Mouse (Mus musculus): ENCODE measurements around the gene Itpkb.

The Itpkb gene

GRCm38 (mm10) chr1:180330145-180330706 is at the start of gene Itpkb:
Gene Itpkb, plus strand, starts transcription at chr1:180330485.
- DNase-seq, result peak; percentile 79 to 83

DNA sequence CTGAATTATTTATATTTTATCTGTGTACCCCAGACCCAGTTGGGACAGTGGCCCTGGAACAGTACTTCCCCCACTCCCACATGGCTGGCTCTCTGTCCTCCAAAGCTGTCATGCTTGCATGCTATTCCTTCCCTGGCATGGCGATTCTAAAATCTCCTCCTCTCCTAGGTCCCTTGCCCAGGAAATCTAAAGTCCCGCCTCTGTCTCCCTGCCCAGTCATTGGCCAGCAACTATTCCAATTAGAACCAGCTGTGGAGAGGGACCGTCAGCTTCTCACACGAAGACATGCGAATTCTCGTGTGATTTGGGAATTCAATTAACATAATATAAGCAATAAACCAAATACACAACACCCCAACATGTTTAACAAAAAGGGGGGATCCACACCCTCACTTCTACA is 47.7 kb upstream of the Itpkb start:
- DNase-seq, result no peak

GRCm38 (mm10) chr1:180283813-180284768 is 46.2 kb upstream of the Itpkb start:
- DNase-seq, result no peak

DNA sequence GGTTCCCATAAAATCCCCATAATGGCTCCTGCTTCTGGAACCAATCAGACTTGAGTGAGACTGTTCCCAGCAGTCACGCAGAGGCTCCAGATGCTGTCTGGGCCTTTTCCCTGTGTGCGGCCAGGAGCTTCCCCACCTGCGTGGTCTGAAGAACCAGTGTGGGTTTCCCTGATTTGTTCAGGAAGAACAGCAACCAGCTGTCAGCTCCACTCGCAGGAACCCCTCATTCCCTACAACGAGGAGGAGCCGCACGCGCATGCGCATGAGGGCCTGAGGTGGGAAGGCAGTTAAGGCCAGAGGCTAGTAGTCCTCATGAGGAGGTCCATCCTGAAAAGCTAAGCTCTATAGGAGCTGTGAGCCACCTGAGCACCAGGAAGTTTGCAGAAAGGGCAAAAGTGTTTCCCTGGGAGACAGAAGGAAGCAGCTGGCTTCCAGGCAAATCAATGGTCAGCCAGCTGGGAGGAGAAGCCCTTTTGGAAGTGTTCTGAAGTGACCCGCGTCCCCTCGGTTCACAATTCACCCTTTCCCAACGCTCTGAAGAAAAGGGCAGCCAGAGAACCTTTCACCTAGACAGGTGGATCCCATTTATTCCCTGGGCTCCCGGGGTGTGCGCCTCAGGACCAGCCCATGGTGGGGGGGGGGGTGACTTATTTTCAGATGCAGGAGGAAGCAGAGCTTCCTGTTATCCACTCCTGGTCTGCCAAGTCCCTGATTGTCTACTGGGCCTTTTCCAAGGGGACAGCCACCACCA is 44.0 kb upstream of the Itpkb start:
- DNase-seq, result no peak

GRCm38 (mm10) chr1:180288227-180288626 is 42.1 kb upstream of the Itpkb start:
- DNase-seq, result no peak

DNA sequence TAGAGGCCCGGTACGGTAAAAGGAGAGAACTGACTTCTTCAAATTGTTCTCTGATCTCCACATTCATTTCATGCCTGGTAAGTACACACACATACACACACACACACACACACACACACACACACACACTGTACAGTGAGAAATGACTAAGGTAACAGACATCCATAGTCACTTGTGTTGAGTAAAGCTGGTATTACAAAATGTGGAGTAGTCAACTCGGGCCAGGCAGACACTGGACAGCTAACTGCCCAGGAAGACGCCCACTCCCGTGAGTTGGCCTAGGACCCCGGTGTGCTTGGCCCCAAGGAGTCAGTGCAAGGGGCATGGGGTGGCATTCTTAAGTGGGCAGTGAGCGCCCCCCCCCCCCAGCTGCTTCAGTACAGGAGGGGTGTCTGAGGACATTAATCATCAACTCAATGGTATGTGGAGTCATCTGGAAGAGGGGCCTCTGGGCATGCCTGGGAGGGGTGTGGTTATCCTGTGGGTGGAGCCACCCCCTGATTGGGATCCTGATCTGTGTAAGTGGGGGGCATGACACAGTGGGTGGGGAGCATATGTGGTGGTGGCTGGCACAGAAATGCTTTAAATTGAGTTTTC is 41.3 kb upstream of the Itpkb start:
- peak in 1 of 2 experiments; percentile 29 for DNase-seq

GRCm38 (mm10) chr1:180289788-180290187 is 40.5 kb upstream of the Itpkb start:
- DNase-seq, result no peak

GRCm38 (mm10) chr1:180290358-180290757 is 39.9 kb upstream of the Itpkb start:
- DNase-seq, result no peak

DNA sequence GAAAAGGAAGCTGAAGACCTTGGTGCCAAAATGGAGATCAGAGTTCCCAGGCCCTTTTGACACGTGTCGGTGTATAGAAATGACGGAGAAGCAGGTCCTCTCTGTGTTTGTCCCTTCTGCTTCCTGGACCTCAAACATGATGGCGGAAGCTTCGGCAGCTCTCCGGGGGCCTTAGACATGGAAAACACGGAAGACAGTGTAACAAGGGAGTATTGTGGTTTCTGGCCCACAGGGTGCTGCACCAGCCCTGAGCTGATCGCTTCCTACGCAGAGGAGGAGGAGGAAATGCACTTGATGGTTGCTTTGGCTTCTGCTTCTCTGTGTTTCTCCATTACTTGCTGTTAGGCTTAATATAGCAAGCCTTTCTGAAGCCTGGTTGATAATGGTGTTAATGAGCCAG is 34.2 kb upstream of the Itpkb start:
- DNase-seq, result peak; percentile 41 to 44

- DNase-seq, result no peak
Observed at GRCm38 (mm10) chr1:180299697-180300096, 30.6 kb upstream of the Itpkb start.

DNA sequence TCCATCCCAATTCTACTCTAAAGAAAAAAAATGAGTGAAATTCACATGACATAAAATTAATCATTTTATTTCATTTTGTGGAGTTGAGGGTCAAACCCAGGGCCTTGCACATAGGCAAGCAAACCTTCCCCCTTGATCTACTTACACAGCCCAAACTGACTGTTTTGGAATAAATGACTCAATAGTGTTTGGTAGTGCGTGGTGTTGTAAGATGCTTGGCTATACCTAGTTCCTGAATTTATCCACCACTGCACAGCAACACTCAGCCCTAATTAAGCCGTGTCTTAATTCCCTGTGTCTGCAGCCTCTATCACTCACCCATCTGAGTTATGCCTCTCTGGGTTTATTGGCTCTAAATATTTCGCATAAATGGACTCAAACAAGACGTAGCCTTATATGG is 30.0 kb upstream of the Itpkb start:
- DNase-seq, result no peak

- DNase-seq, result no peak
Observed at GRCm38 (mm10) chr1:180300997-180301396, 29.3 kb upstream of the Itpkb start.

- DNase-seq, result peak; percentile 41 to 58
Observed at GRCm38 (mm10) chr1:180302253-180303120, 27.8 kb upstream of the Itpkb start.

GRCm38 (mm10) chr1:180303600-180303999 is 26.7 kb upstream of the Itpkb start:
- DNase-seq, result no peak

DNA sequence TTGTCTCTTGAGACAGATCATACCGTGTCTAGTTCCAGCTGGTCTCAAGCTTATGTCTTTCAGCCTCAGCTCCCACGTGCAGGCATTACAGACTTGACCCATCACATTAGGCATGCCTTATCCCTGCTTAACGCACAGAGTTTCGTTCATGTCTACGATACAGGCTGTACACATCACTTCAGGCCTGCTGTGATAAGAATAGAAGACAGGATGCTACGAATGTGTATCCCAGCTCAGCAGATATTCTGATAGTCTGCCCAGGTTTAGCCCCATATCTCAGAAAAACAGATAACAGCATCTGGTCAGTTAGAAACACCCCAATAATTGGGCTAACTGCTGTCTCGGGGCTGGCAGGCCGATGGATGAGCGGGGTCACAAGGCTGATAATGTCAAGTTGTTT is 23.4 kb upstream of the Itpkb start:
- no peak for DNase-seq

DNA sequence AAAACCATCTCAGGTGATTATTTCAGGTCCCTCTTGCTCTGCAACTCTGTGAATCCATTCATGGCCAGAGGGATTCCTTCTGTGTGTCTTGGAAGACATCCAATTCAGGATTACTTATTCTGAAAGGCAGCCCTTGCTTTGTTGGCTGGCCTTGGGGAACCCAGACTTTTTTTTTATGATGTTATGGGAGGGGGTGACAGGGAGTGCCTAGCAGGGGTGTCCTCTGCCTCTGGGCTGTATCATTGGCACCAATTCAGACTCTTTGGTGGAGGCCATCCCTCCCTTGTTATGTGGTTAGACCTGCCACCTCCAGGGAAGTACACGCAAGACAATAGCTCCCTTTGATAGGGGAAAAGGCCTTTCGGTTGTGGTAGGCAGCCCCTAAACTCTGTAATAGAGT is 22.6 kb upstream of the Itpkb start:
- no peak for DNase-seq

DNA sequence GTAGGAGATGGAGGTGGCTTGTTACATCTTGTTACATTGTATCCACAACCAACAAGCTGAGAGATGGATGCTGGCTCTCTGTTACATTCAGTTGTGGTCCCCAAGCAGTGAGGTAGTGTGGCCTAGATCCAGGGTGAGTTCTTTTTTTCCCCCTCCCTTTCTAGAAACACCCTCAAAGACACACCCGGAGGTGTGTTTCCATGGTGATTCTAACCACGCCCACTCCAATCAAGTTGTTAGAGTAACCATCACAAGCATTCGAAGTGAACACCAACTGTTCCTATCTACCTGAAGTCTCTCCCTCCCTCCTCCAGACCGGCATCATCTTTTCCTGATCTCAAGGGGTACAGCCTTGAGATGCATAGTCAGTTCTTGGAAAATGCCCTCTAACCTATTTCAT is 21.4 kb upstream of the Itpkb start:
- no peak for DNase-seq

GRCm38 (mm10) chr1:180312286-180312685 is 18.0 kb upstream of the Itpkb start:
- DNase-seq, result no peak

GRCm38 (mm10) chr1:180312792-180313311 is 17.4 kb upstream of the Itpkb start:
- DNase-seq, result peak in 1 of 2 experiments; percentile 35

DNA sequence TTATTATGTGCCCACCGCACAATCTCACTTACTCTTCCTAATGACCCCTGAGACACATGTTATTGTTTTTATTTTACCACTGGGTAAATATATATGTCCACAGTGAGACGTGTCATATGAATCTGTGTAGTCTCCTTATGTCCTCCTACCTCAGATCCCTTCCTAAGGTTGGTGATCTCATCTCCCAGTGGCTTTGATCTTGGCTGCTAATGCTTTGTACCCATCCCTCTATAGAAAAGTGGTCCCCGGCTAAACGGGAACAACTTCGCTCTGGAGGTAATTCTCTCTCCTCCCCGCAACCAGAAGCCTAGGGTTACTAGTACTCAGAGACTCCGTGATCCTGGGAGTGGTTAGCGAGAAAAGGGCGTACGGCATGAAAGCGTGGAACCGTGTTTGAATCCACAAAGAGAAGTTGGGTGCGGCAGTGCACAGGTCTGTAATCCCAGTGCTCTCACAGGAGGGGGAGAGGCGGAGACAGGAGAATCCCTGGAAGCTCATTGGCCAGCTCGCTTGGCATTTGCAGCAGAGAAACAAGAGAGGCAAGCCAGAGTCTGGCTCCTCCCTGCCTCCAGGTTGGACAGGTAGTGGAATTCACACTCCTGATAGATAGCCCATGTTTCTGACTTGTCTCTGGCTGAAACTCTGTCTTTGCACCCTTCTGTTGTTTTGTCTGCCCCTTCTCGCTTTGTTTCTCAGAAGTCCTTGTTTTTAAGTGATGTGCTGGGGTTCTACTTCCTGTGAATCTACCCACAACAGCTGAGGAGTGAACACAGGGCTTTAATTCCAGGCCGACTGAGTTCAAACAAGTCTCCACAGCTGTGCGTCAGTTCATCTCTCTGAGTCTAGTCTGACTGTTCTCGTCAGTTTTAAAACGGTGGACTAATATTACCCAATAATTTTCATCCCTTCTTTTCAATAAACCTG is 16.5 kb upstream of the Itpkb start:
- peak; percentile 80 to 86 for DNase-seq

DNA sequence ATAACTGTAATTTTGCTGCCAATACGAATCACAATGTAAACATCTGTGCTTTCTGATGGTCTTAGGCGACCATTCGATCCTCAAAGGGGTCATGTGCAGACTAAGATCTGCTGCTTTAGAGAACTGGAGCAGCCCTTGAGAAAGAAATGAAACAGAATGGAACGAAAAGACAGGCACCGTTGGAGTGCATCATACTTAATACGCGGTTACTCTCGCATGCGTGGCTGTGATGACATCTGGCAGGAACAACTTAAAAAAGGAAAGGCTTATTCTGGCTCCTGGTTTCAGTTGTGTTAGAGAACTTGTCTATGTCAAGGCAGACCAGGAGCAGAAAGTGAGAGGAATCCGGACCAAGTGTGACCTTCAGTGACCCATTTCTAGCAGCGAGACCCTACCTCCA is 15.6 kb upstream of the Itpkb start:
- DNase-seq, result no peak

Measured in lung, adult 18-20 months (tissue).